Mouse (Mus musculus): ENCODE measurements around the gene Ppil6.

Gene Ppil6

GRCm38 (mm10) chr10:41477278-41478181, 12.7 kb upstream of the Ppil6 start:
- peak; percentile 43 to 58 for DNase-seq (ENCODE audit: low spot score in 2 of 2)

GRCm38 (mm10) chr10:41479961-41480360, 10.3 kb upstream of the Ppil6 start:
- no peak for DNase-seq (ENCODE audit: low spot score in 2 of 2)

DNA sequence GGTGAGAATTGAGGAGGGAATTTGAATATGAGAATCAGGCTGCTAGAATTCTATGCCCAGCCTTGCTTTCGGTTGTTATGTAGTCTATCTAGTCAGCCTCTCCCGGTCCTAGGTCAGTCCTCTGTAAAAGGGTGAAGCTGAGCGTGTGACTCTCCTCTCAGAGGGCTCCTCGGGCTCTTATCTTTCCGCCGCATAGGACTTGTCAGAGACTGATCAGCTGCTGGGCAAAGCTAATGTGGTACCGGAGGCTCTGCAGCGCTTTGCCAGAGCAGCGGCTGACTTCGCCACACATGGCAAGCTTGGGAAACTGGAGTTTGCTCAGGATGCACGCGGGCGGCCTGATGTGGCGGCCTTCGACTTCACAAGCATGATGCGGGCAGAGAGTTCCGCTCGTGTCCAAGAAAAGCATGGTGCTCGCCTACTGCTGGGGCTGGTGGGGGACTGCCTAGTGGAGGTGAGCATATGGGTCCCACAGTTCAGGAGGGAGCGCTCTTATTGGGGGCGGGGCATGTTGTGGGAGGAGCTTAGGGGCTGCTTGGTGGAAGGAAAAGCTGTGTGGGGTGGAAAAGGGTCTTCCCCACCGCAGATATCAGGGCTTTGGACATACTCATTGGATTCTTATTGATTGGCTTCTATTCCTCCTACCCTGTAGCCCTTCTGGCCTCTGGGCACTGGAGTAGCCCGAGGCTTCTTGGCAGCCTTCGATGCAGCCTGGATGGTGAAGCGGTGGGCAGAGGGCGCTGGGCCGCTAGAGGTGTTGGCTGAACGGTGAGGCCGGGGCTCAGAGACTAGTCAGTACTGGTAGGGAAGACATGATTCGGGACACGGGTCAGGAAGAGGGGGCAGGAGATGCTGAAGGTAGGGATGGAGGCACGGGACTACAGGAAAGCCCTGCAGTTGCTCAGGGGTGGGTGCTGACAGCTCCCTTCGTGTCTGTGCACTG, 9.0 kb upstream of the Ppil6 start:
- no peak for DNase-seq (ENCODE audit: low spot score in 2 of 2)

GRCm38 (mm10) chr10:41482446-41482845, 7.8 kb upstream of the Ppil6 start:
- no peak for DNase-seq (ENCODE audit: low spot score in 2 of 2)

- DNase-seq (ENCODE audit: low spot score in 2 of 2): no peak
Measured at GRCm38 (mm10) chr10:41485778-41486177, 4.5 kb upstream of the Ppil6 start.

DNA sequence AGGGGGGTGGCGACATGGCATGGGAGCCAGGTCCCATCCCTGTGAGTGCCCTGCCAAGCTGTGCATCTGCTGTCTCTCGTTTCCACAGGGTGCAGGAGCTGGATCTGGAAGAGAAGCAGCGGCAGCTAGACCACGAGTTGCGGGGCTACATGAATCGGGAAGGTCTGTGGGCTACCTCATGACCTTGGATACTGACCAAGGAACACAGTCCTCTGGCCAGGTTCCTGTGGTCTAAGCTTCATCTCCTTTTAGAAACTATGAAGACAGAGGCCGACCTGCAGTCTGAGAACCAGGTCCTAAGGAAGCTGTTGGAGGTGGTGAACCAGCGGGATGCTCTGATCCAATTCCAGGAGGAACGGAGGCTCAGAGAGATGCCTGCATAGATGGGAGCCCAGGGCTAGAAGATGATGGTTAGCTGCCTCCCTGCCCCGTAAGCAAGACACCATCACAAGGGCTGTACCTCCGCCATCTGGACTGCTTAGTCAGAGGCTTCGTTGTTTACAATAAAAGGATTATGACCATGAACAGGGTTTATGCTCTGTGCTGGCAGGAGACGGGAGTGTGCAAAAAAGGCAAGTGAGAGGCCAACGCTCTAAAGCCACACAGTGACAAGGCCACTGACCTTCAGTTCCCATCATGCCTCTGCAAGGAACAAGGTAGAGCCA, 3.6 kb upstream of the Ppil6 start:
- DNase-seq (ENCODE audit: low spot score in 2 of 2): no peak

- no peak for DNase-seq (ENCODE audit: low spot score in 2 of 2)
Measured at GRCm38 (mm10) chr10:41488877-41489276, 1.4 kb upstream of the Ppil6 start.

DNA sequence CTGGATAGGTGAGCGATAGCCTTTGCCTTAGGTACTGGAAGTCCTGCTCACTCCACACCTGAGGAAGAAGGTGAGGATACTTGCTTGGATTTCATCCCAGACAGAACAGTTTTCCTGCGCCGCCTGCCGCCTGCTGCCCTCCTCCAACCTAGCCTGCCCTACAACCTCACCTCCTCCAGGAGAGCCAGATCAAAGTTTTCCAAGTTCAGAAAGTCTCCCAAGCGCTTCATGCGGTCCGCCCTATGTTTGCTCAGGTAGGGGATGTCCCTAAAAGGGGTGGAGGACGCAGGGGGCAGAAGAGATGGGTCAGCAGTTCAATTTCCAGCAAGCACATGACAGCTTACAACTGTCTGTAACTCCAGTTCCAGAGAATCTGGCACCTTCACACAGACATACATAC, 945 bp upstream of the Ppil6 start:
- no peak for DNase-seq (ENCODE audit: low spot score in 2 of 2)

- DNase-seq (ENCODE audit: low spot score in 2 of 2): no peak
Measured at GRCm38 (mm10) chr10:41490518-41490873, 257 bp downstream of the Ppil6 start.

GRCm38 (mm10) chr10:41491111-41491510, 872 bp downstream of the Ppil6 start:
- DNase-seq (ENCODE audit: low spot score in 2 of 2): no peak

- peak in 1 of 2 experiments; percentile 39 for DNase-seq (ENCODE audit: low spot score in 2 of 2)
Measured at GRCm38 (mm10) chr10:41500941-41501340, 10.7 kb downstream of the Ppil6 start.

DNA sequence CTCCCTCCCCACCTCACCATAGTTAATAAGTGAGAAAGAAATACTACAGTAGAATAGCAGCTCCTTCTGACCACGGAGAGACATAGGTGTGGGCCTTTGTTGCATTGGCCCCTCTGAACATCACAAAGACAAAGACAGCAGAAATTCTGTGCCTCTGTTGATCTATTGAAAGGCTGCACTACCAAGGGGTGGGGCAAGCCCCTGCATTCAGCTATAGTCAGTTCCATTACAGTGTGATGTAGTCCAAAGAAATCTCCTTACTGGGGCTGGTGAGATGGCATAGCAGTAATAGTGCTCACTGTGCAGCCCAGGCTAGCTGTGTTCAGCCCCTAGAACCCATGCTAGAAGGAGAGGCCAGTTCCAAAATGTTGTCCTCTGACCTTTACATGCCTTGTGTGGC, 14.8 kb downstream of the Ppil6 start:
- no peak for DNase-seq (ENCODE audit: low spot score in 2 of 2)

GRCm38 (mm10) chr10:41505446-41505845, 15.2 kb downstream of the Ppil6 start:
- peak in 1 of 2 experiments; percentile 73 for DNase-seq (ENCODE audit: low spot score in 2 of 2)

DNA sequence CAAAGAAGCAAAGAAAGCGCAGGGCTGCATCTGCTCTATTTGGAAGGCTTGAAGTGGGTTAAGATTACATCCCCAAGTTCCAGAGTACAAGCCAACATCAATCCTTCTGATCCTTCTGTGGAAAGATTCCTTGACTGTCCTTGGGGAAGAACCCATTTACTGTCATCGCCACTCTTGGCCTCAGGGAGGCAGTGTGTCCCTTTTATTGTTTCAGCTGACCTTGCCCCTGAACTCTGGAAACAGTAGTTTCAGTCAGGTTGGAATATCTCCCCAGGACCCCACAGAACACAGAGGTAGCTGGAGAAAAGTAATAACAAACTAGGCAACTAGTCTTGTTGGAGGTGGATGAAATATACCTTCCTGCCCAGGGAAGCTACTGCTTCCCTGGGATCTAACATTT, 18.9 kb downstream of the Ppil6 start:
- DNase-seq (ENCODE audit: low spot score in 2 of 2): no peak

- DNase-seq (ENCODE audit: low spot score in 2 of 2): no peak
Measured at GRCm38 (mm10) chr10:41514301-41514700, 24.1 kb downstream of the Ppil6 start.

GRCm38 (mm10) chr10:41514921-41515320, 24.7 kb downstream of the Ppil6 start:
- no peak for DNase-seq (ENCODE audit: low spot score in 2 of 2)

DNA sequence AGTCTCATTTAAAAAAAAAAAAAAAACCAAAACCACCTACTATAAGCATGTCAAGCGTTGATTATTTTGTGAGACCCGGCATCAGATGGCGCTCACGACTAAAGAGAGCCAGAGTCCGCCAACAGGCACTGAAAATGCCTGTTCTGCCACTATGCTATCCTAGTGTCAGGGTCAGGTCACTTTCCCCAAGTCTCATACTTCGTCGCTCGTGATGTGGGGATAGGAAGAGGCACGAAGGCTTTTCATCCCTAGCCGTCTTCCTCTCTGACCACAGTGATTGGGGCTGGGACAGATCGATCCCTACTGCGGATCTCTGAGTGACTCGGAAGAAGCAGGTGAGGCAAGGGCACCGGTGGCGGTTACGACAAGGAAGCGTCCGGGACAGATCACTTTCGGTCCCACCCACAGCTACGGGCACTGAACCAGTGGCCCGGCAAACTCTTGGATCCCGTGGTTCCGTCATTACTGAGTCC, 28.3 kb downstream of the Ppil6 start:
- DNase-seq (ENCODE audit: low spot score in 2 of 2): peak; percentile 42 to 68

DNA sequence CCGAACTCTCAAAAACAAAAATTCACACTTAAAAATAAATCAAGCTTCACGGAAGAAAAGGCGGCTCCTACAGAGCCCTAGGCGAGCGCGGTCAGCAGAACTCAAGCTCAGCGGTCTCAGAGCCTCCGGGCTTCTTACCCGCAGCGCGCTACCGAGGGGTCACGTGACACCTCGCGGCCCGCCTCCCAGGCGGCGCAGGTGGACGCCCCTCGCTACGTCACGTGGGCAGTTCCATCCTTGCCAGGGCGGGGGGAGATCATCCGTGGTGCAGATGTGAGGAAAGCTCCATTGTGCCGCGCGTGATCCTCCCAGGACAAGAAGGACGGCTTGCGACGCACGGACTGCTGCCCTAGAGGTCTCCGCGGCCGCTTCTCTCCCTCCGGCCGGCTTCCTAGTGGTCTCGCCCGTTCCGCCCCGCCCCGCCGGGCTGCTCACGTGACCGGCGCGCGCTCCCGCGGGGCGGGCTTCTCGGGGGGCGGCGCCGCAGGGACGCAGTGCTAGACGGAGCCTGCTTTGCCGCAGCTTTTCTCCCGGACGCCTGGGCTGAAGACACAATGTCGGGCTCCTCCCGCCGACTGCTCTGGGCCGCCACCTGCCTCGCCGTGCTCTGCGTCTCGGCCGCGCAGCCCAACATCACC, 28.9 kb downstream of the Ppil6 start, which contains the start of gene Cd164:
Cd164 (plus strand) TSS at position 434 of the 638 bp plus-strand sequence.
- peak; percentile 69 to 87 for DNase-seq (ENCODE audit: low spot score in 2 of 2)

- DNase-seq (ENCODE audit: low spot score in 2 of 2): peak; percentile 20 to 22
Measured at GRCm38 (mm10) chr10:41519640-41520409, 29.6 kb downstream of the Ppil6 start.

- no peak for DNase-seq (ENCODE audit: low spot score in 2 of 2)
Measured at GRCm38 (mm10) chr10:41520410-41520673, 30.1 kb downstream of the Ppil6 start.

DNA sequence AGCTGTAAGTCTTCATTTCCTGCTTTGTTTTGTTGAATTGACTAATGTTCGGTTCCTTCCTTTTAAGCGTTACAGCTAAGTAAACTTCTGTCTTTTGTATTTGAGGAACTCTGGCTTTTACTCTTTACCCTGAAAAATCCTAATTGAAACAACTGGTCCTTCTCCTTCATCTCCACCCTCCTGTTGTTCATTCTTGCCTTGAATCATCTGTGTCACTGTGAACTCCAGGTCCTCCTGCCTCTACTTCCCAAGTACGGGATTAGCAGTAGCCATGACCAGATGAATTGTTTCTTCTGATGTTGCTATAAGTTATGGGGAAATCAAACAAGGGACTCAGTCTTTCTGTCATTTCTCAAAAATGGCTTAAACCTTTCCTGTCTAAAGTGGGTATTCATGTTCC, 33.1 kb downstream of the Ppil6 start:
- no peak for DNase-seq (ENCODE audit: low spot score in 2 of 2)
